Mouse (Mus musculus) cerebellum, adult 2 months (tissue): ENCODE results near the gene Gm14296. TPM values are rescaled to one million over a fixed set of nuclear protein-coding genes. Genes with fewer than 3 reads are reported as not detected.
"Not testable (repeated sequence)": the region's sequence is repeated elsewhere in the genome, so short reads cannot be mapped to it uniquely, and the experiment has no call there.

Experiments used
- DNase-seq, 2 experiments: peaks; one replicate each; pipeline ENCODE4 v3.0.0; 2021
- H3K27ac ChIP-seq: fragments of 200-500 bp; 2 replicates; pipeline ENCODE4 v1.5.1; 2012; ENCODE audit warnings: low read length, control low read depth, inconsistent platforms; ENCODE audit not compliant: insufficient read depth
- H3K27me3 ChIP-seq: fragments of 200-500 bp; 2 replicates; pipeline ENCODE4 v1.6.1; 2012; ENCODE audit warnings: inconsistent platforms, mild to moderate bottlenecking, low read length, moderate library complexity; ENCODE audit not compliant: control insufficient read depth, insufficient read depth
- H3K4me1 ChIP-seq: fragments of 200-500 bp; 2 replicates; pipeline ENCODE4 v1.6.1; 2011; ENCODE audit warnings: low read length; ENCODE audit not compliant: control insufficient read depth, insufficient read depth
- H3K4me3 ChIP-seq: fragments of 200-500 bp; replicated peaks from 2 replicates; pipeline ENCODE3; 2011; ENCODE audit warnings: mild to moderate bottlenecking, low read depth, low read length, control low read depth; ENCODE audit not compliant: insufficient read depth
- WGBS: fragments of 180-500 bp; shearing (Covaris S2); methylation state at CpG from one replicate; pipeline ENCODE4 v1.1.7; 2018; 5-methylcytosine and 5-hydroxymethylcytosine counted together
- polyA plus RNA-seq: library from polyadenylated mRNA; depleted of rRNA; stranded (reverse); fragments of >200 nt; gene quantifications from 2 replicates; pipeline ENCODE4 v1.2.3, GENCODE M21; 2012; rRNA removed

Gm14296 gene
- 21.2 and 23.0 TPM in 2 replicates for polyA plus RNA-seq

GRCm38 (mm10) chr2:176927709-176928108 is at the start of gene Gm14296:
Gene Gm14296, minus strand, starts transcription at chr2:176927809.
- not testable (repeated sequence) for H3K4me1 ChIP-seq, H3K4me3 ChIP-seq, H3K27ac ChIP-seq, DNase-seq, H3K27me3 ChIP-seq
- no CpG with 5 or more reads among the region's 2 CpGs for WGBS

DNA sequence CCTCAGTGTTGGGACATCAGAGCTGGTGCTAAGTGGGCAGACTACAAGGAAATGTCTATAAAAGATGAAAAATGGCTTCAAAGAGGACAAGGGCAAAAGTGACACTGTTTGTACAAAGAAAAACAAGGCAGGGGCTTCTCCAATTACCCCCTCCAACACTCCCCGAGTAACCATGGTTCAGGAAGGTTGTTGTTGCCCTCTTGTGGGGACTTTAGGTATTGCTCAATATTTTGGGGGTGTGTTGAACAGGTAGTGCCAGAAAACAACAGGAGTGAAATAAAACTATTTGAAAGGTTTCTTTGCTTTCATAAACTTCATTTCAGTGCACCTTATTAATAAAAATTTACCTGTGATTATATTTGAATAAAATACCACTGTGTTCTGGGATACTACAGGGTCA is 22.1 kb downstream of the Gm14296 start:
- DNase-seq, H3K27me3 ChIP-seq, H3K4me1 ChIP-seq, H3K27ac ChIP-seq, H3K4me3 ChIP-seq: not testable (repeated sequence)
- WGBS = no CpG with 5 or more reads among the region's 1 CpGs

Other genes starting within 250 kb of the Gm14296 start
- gene Gm14305, start 219.5 kb downstream of the Gm14296 start, polyA plus RNA-seq = 41.5 and 44.8 TPM in 2 replicates
- gene Gm14295, start 129.2 kb downstream of the Gm14296 start, polyA plus RNA-seq = 24.7 and 25.3 TPM in 2 replicates
- gene Gm14408, start 96.7 kb downstream of the Gm14296 start, polyA plus RNA-seq = not detected in 2 replicates
- gene Gm14419, start 73.1 kb upstream of the Gm14296 start, polyA plus RNA-seq = 10.8 and 12.1 TPM in 2 replicates
- not detected in 2 replicates for gene Gm14401, start 146.5 kb upstream of the Gm14296 start, polyA plus RNA-seq